Mouse (Mus musculus) lung, postnatal 25 days (tissue): ENCODE data around the gene Immp2l.

ENCODE experiments used
- DNase-seq: peaks from one replicate; pipeline ENCODE4 v3.0.0; 2022; ENCODE audit warnings: low spot score

Immp2l gene

DNA sequence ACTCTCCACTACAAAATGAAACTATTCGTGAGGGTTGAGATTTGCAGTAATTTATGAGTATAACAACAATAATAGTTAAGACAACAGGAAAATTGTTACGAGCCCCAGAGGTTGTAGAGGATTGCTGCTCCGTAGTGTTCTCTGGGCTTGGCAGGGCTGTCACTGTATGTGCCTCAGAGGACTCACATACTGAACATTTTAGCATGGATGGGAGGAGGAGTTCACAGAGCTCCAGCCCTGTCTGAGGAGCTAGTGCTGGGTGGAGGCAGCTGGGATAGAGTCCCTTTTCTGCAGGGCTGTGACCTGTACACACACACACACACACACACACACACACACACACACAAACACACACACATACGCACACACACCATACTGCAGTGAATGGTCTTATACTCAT, 504.5 kb downstream of the Immp2l start:
- DNase-seq, result no peak

DNA sequence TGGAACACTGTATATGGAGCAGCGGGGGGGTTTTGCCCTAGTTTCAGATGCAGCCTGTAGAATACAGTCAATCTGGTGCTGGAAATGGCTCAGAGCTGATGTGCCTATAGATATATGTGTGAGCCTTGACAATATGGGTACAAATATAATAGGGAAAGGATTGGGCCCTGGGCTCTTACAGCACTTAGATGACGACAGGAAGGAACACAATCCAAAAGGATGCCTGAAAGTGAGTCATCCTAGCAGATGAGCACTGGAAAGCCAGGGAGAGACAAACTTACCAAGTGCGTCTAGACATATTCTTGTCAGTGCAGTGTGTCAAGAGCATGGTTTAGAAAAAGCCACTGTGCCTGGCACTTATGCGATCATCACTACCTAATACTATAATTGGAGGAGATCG, 516.1 kb downstream of the Immp2l start:
- DNase-seq, result no peak

DNA sequence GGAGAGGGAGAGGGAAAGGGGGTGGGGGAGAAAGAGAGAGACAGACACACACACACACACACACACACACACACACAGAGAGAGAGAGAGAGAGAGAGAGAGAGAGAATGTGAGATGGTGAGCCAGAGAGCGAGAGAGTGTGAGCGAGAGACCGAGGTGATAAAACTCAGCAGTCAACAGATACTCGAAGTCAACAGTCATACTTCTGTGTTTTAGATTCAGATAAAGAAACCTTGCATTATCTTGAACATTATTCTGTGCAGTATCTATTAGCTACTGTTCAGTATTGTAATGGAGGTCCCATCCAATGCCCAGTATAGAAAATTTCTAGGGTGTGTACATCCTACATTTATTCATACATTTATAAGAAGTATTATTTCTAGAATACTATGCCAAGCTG, 527.7 kb downstream of the Immp2l start:
- no peak for DNase-seq

DNA sequence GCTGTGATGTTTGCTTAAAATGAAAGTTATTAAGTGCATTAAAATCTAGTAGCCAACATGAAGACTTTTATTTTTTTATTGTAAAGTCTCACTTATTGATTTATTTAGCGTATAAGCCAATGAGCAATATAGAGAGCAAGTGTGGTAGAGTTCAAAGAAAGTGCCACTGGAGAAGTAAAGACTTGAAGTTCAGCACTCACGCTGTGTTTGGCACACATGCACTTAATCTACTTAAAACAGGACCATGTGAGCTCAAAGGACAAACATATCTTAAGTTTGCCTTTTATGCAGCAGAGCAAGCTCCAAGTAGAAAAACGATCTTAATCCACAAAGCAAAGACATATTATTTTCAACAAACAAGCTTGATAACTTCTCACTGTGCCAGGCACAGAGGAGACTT, 533.9 kb downstream of the Immp2l start:
- no peak for DNase-seq

DNA sequence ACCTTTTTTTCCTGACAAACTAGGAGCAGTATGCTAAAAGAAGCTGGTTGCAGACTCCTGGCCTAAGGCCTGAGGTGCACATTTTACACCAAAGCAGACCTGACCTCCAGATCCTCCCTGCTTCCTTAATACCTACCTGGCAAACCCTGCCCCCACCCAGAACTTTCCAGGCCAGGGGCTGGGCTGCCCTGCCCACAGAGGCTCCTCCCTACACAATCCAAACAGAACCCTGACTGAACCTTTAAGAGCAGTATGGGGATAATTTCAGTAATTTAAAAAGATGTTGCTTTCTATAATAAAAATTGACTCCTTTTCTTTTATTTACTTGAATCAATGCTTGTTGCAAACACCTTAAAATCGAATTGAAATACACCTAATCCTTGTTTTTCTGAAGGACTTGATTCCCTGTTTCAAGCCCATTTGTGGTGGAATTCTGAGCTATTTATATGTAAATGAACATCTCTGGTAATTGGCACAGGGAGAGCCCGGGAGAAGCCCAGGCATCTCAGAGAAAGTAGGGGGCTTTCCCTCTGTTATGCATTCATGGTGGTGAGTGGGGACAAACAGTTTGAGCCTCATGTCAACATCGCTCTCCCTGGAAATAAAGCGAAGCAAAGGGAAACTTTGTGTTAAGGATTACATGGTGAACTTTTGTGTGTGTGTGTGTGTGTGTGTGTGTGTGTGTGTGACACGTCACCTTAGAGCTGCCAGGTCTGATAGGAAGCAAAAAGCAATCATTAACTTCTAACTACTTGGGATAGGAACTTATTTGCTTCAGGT, 535.3 kb downstream of the Immp2l start:
- no peak for DNase-seq

DNA sequence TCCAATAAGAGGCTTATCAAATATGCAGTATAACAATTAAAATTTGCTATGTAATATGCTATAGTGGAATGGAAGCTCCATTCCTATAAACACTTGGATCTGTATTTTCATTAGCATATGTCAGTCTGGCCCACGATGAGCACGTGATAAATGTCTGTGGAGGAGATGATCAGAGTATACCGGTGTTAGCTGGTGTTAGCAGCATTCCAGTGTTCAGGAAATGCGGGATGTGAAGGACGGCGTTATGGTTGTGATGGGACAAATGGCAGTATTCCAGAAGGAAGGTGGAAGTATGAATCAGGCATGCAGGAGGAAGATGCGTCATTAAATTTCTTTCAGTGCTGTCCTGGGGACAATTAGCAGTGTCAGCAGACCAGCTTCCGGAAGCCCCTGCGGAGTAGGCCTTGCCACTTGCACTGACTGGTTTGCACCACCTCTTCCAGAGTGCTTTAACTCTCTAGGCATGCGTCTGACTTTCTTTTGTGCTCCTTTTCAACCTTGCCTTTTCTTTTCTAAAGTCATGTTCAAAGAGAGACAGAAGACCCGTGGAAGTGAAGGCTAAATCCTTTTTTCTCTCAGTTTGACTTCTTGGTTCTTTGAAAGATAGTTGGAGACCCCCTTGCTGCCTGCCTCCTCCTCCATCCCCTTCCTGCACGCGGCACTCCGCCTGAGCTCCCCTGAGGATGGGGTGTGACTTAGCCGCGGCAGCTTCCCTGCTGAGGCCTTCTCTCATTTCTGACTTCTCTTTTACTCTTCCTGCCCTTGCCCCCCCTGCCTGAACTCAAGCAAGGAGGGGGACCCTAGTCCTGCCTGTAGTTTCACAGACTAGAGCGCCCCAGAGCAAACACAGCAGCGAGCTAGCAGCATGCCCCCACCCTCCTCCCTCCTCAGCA, 541.9 kb downstream of the Immp2l start:
- DNase-seq, result no peak

DNA sequence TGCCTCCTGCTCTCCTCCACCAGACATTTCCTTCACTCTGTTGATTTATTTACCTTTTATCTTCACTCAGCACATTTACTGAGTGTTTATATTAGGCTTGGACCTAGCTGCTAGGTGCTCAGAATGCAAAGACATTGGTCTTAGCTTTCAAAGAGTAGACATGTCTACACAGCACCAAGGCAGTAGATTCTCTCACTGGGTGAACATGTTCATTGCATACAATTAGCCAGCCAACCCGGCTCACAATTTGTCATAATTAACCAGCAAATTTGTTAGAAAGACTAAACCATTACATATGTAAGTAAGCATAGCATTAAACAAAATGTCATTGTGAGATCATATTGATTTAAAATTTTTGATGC, 542.5 kb downstream of the Immp2l start:
- DNase-seq, result no peak

DNA sequence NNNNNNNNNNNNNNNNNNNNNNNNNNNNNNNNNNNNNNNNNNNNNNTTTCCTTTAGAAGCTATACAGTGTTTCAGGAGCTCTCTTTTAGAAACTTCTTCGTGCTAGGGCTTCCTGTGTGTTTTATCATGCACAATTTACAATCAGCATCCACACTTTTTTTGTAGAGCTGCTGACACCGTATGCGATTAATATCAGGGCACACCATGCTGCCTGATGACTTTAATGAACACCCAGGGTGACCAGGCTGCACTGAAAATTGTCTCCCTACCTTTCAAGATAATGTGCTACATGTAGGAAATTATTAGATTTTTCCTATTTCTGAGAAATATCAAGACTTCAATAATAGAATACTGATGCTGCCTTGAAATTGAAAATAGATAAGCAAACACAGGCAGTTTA, 549.9 kb downstream of the Immp2l start:
- DNase-seq, result no peak

DNA sequence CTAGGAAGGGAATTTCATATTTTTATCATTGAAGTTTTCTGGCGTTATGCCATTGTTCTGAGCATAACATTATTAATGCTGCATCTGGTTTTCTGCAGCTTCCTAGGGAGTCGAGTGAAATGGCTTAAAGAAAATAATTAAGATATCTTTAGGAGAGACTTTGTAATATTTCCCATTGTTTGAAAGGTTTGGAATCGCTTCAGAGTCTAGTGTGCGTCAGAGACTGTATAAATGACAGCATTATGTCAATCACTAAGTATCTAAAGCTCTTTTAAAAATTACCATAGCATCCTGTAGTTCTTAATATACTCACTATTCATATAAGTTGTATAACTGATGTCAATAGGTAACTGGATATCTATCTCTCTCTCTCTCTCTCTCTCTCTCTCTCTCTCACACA, 551.3 kb downstream of the Immp2l start:
- DNase-seq, result no peak

DNA sequence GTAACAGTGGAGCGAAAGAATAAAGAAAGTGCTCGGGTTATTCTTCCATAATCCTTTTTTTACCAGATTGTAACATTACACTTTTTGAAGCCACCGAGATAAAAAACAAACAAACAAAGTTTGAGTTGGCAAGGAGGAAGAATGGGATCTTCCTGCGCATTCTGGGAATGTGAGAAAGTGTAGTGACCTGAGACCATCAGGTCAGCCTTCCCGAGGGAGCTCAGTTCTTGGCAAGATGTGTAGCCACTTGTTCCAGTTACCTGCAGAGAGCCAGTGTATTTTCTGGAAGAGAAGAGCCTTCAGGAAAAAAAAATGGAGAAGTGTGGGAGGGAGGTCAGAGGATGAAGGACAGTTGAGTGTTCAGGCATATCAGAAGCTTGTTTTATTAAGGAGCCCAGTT, 569.5 kb downstream of the Immp2l start:
- DNase-seq, result no peak

DNA sequence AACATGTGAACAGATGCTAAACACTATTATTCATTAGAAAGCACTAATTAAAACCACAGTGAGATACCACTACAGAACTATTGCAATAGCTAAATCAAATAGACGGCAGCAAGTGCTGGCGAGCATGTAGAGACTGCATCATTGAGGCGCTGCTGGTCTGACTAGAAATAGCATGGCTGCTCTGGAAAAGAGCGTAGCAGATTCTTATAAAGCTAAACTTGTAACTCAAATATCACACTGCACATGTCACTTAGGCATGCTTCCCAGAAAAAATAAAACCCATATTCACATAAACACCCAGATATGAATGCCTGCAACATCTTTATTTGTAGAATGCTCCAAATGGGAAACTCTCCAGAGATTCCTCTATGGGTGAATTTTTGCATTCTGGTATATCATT, 570.1 kb downstream of the Immp2l start:
- no peak for DNase-seq

DNA sequence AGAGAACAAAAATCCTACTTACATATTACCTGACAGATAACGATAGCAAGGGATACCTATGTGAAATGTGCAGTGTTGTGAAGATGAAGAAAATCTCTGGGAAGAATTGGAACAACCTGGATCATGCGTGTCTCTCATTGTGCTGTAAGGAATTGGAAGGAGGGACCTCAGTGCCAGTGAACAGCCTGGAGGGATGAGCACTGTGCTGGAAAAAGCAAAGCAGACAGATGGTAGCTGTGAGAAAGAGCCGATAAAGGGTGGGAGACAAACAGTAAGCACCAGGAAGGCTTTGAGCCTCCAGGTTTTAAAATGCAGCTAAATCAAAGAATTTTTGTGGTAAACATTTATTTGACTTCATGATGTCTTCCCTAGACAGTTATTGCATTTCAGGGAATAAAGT, 591.4 kb downstream of the Immp2l start:
- no peak for DNase-seq

DNA sequence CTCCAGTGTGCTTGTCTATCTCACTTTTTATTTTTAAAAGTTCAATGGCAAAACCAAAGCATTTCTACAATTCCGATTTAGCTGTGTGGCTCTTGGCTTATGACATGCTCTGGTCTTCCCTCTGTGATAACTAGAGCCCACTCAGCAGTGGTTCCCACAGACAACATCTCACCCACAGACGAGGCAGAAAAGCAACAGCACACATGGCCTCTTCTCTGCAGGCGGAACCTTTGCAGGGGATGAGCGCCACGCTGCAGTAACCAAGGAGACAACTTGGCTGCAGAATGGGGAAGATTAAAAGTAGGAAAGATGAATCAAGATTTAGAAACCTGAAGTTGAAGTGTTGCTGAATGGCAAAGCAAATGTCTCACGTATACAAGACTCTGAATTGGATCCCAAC, 597.5 kb downstream of the Immp2l start:
- no peak for DNase-seq

DNA sequence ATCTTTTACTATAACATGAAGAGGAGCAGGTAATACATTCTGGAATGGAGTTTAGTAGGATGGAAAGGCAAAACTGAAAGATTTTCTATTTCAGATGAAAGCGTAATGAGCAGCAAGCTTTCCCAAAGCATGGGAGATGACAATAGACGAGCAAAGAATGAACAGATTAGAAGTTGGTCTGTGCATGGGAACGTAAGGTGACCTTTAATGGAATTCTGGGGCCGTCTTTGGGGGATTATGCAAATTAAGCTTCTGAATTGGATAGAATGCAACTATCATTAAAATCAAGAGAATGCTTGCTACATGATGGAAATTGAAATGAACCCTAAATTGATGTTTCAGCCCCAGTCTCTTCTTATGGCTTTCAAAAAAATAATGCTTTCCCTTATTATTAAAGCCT, 619.4 kb downstream of the Immp2l start:
- no peak for DNase-seq

DNA sequence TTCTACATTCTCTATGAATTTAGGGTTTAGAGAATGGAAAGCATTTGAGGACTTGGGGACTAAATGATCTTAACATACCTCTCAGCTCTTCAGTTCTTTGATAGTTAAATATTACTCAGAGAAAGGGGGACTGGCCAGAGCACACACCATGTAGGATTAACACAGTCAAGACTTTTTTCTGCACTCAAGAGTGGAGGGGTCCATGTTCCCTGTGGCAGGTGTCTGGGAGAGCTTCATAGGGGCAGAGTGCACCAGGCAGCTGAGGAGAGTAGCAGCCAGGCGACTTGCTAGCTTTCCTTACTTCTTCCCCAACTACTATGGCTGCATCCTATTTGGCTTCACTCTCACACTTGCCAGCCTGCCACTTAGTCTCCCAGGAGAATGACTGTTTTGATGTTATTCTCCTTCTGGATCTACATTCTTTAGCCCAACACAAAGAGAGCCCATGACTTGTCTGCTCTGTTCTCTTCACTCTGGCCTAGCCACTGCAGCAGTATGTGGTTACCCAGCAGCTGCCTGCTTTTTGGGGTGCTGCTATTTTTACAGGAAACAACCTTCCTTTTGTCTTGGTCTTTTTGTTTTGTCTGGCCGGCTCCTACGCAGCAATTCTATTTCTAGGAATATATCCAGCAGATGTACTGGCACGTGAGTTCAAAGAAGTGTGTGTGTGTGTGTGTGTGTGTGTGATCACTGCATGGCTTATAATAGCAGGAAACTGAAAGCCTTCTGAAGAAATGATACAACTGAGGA, 621.1 kb downstream of the Immp2l start:
- no peak for DNase-seq

DNA sequence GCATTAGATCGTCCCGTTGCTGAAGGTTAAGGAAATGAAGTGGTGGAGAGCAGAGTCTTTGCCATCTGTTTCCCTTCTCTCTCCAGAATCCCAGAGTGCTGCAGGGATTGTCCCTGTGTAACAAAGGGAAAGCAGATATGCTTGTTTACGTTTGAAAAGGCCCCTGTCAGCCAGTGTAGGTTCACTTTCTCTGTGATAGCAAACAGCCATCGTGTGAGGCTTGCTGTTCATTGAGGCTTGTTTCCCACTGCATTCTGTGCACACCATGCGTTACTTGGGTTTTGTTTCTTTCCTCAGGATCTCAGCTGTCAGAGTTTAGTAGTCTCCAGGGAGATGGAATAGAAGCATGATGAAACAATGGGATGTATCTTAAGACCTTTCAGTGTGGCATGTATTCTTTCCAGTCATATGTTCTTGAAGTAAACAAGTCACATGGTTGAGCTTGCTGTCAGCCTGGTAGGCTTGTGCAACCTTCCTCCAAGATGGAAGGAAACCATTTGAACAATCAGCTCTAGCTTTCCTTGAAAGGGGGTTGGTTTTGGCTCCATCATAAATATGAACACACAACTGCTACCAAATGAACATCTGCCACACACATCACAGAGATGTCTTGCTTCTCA, 623.2 kb downstream of the Immp2l start:
- no peak for DNase-seq

DNA sequence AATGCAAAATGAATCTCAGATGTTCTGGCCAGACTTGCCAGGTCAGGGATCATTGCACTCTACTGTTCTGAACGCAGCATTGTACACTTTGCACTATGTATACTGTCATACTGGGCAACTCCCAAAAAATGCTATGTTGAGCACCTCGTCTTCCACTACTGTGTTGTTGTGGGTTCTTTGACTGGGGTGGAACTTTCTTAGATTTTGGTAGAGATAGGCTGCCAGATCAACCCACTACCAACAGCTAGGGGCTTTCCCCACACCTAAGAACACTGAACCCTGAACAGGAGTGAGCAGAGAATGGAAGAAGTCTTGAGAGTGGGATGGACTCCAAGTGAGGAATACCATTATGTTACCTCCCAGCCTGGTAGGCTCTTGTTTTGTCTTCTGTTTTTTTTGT, 623.8 kb downstream of the Immp2l start:
- DNase-seq, result no peak

DNA sequence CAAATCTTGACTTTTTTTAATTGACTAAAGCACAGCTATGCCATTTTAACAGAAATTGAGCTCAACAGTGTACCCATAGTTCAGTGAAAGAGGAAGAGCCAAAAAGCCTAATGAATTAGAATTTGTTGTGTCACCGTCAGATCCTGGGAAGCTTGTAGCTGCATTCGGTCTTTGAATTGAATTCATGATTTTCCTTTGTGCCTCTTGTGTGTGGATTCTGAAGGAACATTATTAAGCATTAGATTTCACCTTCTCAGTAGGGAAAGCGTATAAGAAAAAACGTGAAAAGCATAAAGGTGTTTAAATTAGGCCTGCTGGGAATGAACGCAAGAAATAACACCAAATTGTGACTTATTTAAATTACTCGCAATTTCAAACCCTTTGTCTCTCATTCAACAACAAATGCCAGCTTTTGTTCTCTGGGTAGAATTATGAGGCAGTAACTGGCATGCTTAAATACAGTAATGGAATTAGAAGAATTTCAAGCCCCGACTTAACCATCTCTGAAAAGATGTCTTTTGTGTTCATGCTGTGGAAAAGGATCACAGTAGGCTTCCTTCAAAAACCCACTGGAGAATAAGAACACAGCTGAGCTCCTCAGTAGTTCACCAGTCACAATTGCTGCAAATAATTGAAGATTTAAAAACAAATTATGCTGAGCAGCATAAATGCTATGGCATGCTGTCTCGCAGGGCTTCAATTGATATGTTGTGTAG, 626.1 kb downstream of the Immp2l start:
- no peak for DNase-seq

DNA sequence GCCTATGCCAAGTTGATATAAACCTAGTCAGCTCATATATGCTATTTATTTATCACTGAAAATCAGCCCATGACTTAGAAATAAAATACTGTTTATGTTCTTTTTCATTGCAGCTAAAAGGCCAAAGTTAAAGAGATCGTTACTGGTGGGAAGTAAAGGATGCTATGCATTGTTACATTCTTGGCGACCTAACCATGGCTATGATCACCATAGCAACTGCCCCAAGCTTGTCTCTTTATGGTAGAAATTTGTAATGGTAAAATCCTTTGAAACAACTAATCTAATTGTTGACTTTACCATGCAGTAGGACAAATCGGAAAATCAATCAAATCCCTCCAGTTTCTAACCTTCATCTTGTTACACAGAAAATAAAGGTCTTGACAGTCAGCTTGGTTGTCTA, 644.4 kb downstream of the Immp2l start:
- DNase-seq, result no peak

DNA sequence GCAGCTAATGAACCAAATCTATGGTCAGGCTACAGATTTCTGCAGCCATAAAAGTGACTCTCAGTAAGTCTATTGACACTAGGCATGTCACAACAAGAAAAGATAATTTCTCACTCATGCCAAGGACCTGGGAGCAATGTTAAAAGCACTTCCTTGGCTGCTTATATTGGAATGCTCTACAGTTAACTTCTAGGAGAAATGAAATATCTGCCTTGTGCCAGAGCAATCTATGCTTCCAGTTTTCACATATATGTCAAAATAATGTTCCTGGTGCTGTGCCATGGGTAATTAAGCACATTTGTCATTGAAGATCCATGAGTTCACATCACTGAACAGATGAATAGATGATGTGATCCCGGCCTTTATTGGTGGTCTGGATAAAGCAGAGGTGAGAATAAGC, 645.6 kb downstream of the Immp2l start:
- DNase-seq, result no peak

DNA sequence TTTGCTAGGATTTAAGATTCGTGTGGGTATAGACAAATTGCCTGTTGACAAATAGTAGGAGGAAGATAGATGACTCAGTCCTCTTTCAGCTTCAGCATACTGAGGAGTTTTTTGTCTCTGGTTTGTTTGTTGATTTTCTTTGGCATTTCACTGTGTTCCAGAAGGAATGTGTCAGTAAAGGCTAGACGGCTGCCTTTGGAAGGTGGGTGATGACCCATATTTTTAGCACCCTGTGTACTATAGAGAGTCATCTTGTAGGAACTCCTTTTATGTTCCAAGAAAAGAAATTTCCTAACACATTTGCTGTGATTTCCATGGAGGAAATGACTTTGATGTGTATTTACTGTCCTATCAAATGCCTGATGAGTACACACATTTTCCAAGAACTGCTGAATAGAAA, 651.0 kb downstream of the Immp2l start:
- no peak for DNase-seq

DNA sequence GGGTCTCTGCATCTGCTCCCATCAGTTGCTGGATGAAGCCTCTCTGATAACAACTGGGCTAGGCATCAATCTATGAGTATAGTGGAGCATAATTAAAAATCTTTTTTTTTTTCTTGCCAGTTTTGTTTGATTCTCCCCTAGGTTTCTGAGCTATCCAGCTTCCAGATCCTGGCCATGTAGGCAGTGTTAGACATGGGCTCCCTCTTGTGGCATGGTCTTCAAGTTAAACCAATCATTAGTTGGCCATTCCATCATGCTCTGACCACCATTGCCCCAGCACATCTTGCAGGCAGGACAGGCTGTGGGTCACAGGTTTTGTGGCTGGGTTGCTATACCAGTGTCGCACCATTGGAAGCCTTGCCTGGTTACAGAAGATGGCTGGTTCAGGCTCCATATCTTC, 656.3 kb downstream of the Immp2l start:
- no peak for DNase-seq
